Mouse (Mus musculus): ENCODE measurements around the gene Kctd11. TPM values are rescaled to one million over a fixed set of nuclear protein-coding genes. Genes with fewer than 3 reads are reported as not detected.
"Not testable (repeated sequence)": the region's sequence is repeated elsewhere in the genome, so short reads cannot be mapped to it uniquely, and the experiment has no call there.

Kctd11 gene
- polyA plus RNA-seq, 1 experiment from 2014 or later, result 11.4 TPM

DNA sequence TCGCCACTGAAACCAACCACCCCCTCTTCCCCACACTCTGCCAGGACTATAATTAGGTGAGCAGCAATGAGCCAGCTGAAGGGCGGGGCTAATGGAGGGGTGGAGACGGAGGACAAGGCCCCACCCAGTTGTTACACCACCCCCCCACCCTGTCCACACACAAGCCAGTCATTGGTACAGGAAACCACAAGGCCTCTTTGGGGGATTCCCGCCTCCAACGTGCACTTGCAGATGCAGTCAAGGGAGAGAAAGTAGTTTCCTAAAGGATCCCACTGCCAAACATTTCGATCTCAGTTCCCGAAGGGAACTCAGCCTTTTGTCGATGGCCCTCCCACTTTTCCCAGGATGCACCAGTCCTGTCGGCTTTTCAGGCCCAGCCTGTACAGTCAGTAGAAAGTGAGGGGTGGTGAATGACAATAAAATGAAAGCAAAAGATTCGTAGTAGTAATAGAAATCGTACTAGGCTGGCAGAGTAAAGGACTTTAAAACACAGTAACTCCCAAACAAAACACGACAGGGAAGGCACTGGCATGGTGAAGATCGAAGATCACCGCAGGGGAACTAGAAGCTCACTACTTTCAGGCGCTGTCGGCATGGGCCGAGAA is 38.6 kb upstream of the Kctd11 start:
- Histone ChIP-seq H3K27ac (ENCODE audit: low read length) (peak overlapping the region; percentile 96), H3K4me2 (ENCODE audit: low read depth, low read length) (peak overlapping the region; percentile 89), H3K4me1 (replicated peaks; ENCODE audit: control insufficient read depth, insufficient read depth, low read length) (peaks cover 28% of the 10 kb centered on the region), H3K9ac (ENCODE audit: low read length) (peak overlapping the region; percentile 99), H3K4me3 (ENCODE audit: low read length) (peak overlapping the region; percentile 92), H3K9me3 (ENCODE audit: control insufficient read depth, low read length) (no peaks in the 10 kb centered on the region), H3K36me3 (ENCODE audit: control insufficient read depth, insufficient read depth, low read length) (peaks cover 38% of the 10 kb centered on the region), H3K27me3 (ENCODE audit: control insufficient read depth, insufficient read depth, low read depth, low read length) (no peaks in the 10 kb centered on the region)
- 0 out of 2 replicates have a peak, but pooled peaks have one; percentile 7 for ATAC-seq (ENCODE audit: low read depth)
- under 1% methylated on average over 17 of the region's 17 CpGs for WGBS

GRCm38 (mm10) chr11:69919053-69919452 is 37.8 kb upstream of the Kctd11 start:
- Histone ChIP-seq H3K27ac (ENCODE audit: low read length) (peak overlapping the region; percentile 96), H3K9ac (ENCODE audit: low read length) (peak overlapping the region; percentile 99), H3K27me3 (ENCODE audit: control insufficient read depth, insufficient read depth, low read depth, low read length) (no peaks in the 10 kb centered on the region), H3K9me3 (ENCODE audit: control insufficient read depth, low read length) (no peaks in the 10 kb centered on the region), H3K36me3 (ENCODE audit: control insufficient read depth, insufficient read depth, low read length) (peaks cover 38% of the 10 kb centered on the region), H3K4me1 (replicated peaks; ENCODE audit: control insufficient read depth, insufficient read depth, low read length) (peaks cover 32% of the 10 kb centered on the region), H3K4me2 (ENCODE audit: low read depth, low read length) (peak overlapping the region; percentile 89), H3K4me3 (ENCODE audit: low read length) (peak overlapping the region; percentile 92)
- no peak for ATAC-seq (ENCODE audit: low read depth)
- 76% methylated on average over 9 of the region's 9 CpGs for WGBS

DNA sequence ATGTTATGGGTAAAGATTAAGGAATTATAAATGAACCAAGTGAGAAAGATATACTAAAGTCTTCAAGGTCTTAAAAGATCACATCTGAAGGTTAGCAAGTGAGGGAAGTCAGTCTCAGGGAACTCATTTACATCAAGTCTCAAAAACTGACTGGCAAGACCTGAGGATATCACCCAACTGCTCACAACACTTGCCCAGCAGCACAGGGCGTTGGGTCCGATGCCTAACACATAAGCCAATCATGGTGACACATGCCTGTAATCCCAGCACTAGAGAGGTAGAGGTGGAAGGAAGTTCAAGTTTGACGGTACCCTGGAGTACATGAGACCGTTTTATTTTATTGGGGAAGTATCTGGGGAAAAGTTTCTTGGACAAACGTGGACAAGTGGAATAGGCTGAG is 36.9 kb upstream of the Kctd11 start:
- no peaks in the 10 kb centered on the region for H3K9me3 ChIP-seq (ENCODE audit: control insufficient read depth, low read length)
- WGBS, result 79% methylated on average over 5 of the region's 5 CpGs
- no peaks in the 10 kb centered on the region for H3K27me3 ChIP-seq (ENCODE audit: control insufficient read depth, insufficient read depth, low read depth, low read length)
- ATAC-seq (ENCODE audit: low read depth), result no peak
- no peak overlapping the region for H3K27ac ChIP-seq (ENCODE audit: low read length)
- no peak overlapping the region for H3K9ac ChIP-seq (ENCODE audit: low read length)
- no peak overlapping the region for H3K4me3 ChIP-seq (ENCODE audit: low read length)
- peaks cover 37% of the 10 kb centered on the region for H3K4me1 ChIP-seq (replicated peaks; ENCODE audit: control insufficient read depth, insufficient read depth, low read length)
- no peak overlapping the region for H3K4me2 ChIP-seq (ENCODE audit: low read depth, low read length)
- peaks cover 38% of the 10 kb centered on the region for H3K36me3 ChIP-seq (ENCODE audit: control insufficient read depth, insufficient read depth, low read length)

DNA sequence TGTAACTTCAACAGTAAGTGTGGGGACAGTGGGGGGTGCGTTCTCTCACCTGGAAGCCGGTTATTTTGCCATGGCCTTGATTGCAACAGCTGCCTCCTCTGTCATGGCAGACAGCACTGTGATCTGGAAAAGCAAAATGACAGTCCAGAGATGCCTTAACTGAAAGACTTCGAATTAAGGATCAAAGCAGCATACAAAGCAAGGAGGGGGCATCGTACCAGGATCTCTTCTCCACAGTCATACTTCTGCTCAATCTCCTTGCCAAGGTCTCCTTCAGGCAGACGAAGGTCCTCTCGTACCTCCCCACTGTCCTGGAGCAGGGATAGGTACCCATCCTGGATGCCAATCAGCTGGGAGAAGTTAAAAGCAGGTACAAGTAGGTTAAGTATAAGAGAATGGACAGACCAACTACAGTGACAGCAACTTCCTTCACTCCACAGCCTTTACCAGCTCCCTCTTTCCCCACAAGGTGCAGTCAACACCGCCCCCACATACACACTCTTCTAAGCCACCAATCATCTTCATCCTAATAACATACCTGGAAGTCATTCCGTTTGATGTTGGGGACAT is 36.3 kb upstream of the Kctd11 start:
- H3K9me3 ChIP-seq (ENCODE audit: control insufficient read depth, low read length), result no peaks in the 10 kb centered on the region
- no peak overlapping the region for H3K9ac ChIP-seq (ENCODE audit: low read length)
- no peak for ATAC-seq (ENCODE audit: low read depth)
- no peak overlapping the region for H3K4me3 ChIP-seq (ENCODE audit: low read length)
- no peak overlapping the region for H3K27ac ChIP-seq (ENCODE audit: low read length)
- H3K36me3 ChIP-seq (ENCODE audit: control insufficient read depth, insufficient read depth, low read length), result peaks cover 40% of the 10 kb centered on the region
- WGBS, result 79% methylated on average over 8 of the region's 8 CpGs
- H3K4me1 ChIP-seq (replicated peaks; ENCODE audit: control insufficient read depth, insufficient read depth, low read length), result peaks cover 35% of the 10 kb centered on the region
- H3K4me2 ChIP-seq (ENCODE audit: low read depth, low read length), result no peak overlapping the region
- H3K27me3 ChIP-seq (ENCODE audit: control insufficient read depth, insufficient read depth, low read depth, low read length), result no peaks in the 10 kb centered on the region

GRCm38 (mm10) chr11:69916652-69917378 is 35.6 kb upstream of the Kctd11 start:
- H3K27me3 ChIP-seq (ENCODE audit: control insufficient read depth, insufficient read depth, low read depth, low read length); H3K4me2 ChIP-seq (ENCODE audit: low read depth, low read length); ATAC-seq (ENCODE audit: low read depth); H3K27ac ChIP-seq (ENCODE audit: low read length); H3K9me3 ChIP-seq (ENCODE audit: control insufficient read depth, low read length); H3K4me3 ChIP-seq (ENCODE audit: low read length); H3K9ac ChIP-seq (ENCODE audit: low read length): not testable (repeated sequence)
- peaks cover 47% of the 10 kb centered on the region for H3K36me3 ChIP-seq (ENCODE audit: control insufficient read depth, insufficient read depth, low read length)
- 53% methylated on average over 7 of the region's 7 CpGs for WGBS
- peaks cover 32% of the 10 kb centered on the region for H3K4me1 ChIP-seq (replicated peaks; ENCODE audit: control insufficient read depth, insufficient read depth, low read length)

- peaks cover 32% of the 10 kb centered on the region for H3K4me1 ChIP-seq (replicated peaks; ENCODE audit: control insufficient read depth, insufficient read depth, low read length)
- no peak overlapping the region for H3K4me3 ChIP-seq (ENCODE audit: low read length)
- no peaks in the 10 kb centered on the region for H3K9me3 ChIP-seq (ENCODE audit: control insufficient read depth, low read length)
- no peaks in the 10 kb centered on the region for H3K27me3 ChIP-seq (ENCODE audit: control insufficient read depth, insufficient read depth, low read depth, low read length)
- H3K27ac ChIP-seq (ENCODE audit: low read length), result no peak overlapping the region
- H3K4me2 ChIP-seq (ENCODE audit: low read depth, low read length), result no peak overlapping the region
- H3K9ac ChIP-seq (ENCODE audit: low read length), result no peak overlapping the region
- 53% methylated on average over 5 of the region's 5 CpGs for WGBS
- no peak for ATAC-seq (ENCODE audit: low read depth)
- H3K36me3 ChIP-seq (ENCODE audit: control insufficient read depth, insufficient read depth, low read length), result peaks cover 55% of the 10 kb centered on the region
Measured at GRCm38 (mm10) chr11:69915667-69916627, 34.7 kb upstream of the Kctd11 start.

DNA sequence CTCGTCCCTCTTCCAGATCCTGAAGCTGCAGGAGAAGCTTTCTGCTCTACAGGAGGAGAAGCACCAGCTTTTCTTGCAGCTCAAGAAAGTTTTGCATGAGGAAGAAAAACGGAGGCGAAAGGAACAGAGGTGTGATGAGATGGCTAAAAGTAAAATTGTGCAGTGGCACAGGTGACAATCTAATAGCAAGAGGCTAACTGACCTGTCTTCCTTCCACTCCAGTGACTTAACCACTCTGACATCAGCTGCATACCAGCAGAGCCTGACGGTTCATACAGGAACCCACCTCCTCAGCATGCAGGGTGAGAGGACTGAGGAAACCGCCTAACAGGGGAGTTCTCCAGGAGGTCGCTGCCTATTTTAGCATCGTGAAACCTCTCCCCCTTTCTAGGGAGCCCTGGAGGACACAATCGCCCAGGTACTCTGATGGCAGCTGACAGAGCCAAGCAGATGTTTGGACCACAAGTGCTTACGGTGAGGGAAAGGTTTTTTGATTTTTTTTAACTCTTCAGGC is 33.8 kb upstream of the Kctd11 start:
- 29% methylated on average over 9 of the region's 9 CpGs for WGBS
- H3K4me1 ChIP-seq (replicated peaks; ENCODE audit: control insufficient read depth, insufficient read depth, low read length), result peaks cover 32% of the 10 kb centered on the region
- peak overlapping the region; percentile 93 for H3K4me2 ChIP-seq (ENCODE audit: low read depth, low read length)
- H3K36me3 ChIP-seq (ENCODE audit: control insufficient read depth, insufficient read depth, low read length), result peaks cover 64% of the 10 kb centered on the region
- H3K9me3 ChIP-seq (ENCODE audit: control insufficient read depth, low read length), result no peaks in the 10 kb centered on the region
- no peak for ATAC-seq (ENCODE audit: low read depth)
- peak overlapping the region; percentile 85 for H3K9ac ChIP-seq (ENCODE audit: low read length)
- no peak overlapping the region for H3K27ac ChIP-seq (ENCODE audit: low read length)
- H3K27me3 ChIP-seq (ENCODE audit: control insufficient read depth, insufficient read depth, low read depth, low read length), result no peaks in the 10 kb centered on the region
- H3K4me3 ChIP-seq (ENCODE audit: low read length), result peak overlapping the region; percentile 98

GRCm38 (mm10) chr11:69914372-69914764 is 33.2 kb upstream of the Kctd11 start:
- Histone ChIP-seq H3K27me3 (ENCODE audit: control insufficient read depth, insufficient read depth, low read depth, low read length) (no peaks in the 10 kb centered on the region), H3K4me1 (replicated peaks; ENCODE audit: control insufficient read depth, insufficient read depth, low read length) (peaks cover 29% of the 10 kb centered on the region), H3K9ac (ENCODE audit: low read length) (peak overlapping the region; percentile 85), H3K4me2 (ENCODE audit: low read depth, low read length) (peak overlapping the region; percentile 93), H3K4me3 (ENCODE audit: low read length) (peak overlapping the region; percentile 98), H3K36me3 (ENCODE audit: control insufficient read depth, insufficient read depth, low read length) (peaks cover 67% of the 10 kb centered on the region), H3K27ac (ENCODE audit: low read length) (peak overlapping the region; percentile 82), H3K9me3 (ENCODE audit: control insufficient read depth, low read length) (no peaks in the 10 kb centered on the region)
- no peak; the same call in 1 of the 2 replicates for ATAC-seq (ENCODE audit: low read depth)
- under 1% methylated on average over 17 of the region's 17 CpGs for WGBS

Measured in lung, embryonic 16.5 days (tissue).